ENCODE assay signal across 8 mouse cellular contexts in the genomic region with DNA sequence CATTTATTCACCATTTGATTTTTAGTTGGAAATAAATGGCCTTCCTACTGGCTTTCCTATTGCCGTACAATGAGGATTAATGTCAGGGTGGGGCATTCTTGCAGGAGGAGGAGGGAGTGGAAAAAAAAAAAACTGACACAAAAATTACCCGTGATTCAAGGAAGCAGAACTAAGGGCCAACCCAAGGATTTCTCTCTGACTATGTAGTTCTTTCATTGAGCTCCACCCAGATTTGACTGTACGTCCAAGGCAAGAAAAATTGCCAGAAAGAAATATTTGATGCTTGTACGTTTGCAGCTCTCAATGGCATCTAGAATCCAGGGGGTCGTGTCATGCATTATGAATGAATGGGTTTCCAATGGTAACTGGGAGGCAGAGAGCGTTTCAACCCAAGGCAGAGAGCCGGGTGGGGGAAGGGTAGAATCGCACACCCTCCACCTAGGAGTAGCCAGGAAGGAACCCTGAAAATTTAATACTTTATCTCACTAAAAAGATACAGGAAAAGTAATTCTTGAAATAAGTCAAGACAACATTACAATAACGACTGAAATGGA. TPM values are rescaled to one million over a fixed set of nuclear protein-coding genes. Genes with fewer than 3 reads are reported as not detected.
DNase-seq lines count a peak whose midpoint lies in the region; ATAC-seq lines count a peak whose summit lies in the region.

No protein-coding gene starts in this region.

- H3K36me3 ChIP-seq in heart, embryonic 13.5 days = no peaks in the 10 kb centered on the region
- no peaks in the 10 kb centered on the region for H3K36me3 ChIP-seq in hindbrain, embryonic 10.5 days
- H3K36me3 ChIP-seq in midbrain, embryonic 15.5 days (replicated peaks) = no peaks in the 10 kb centered on the region

- DNase-seq in heart, postnatal 36 days = no peak
- DNase-seq in cerebellum, adult 9-11 months = peak; percentile 60
- peak; percentile 61 for DNase-seq in hindbrain, embryonic 10.5 days (ENCODE audit: low spot score)
- DNase-seq in spleen, postnatal 4 days (ENCODE audit: low spot score in 2 of 2) = no peak
- DNase-seq in layer of hippocampus, postnatal 14 days (ENCODE audit: low spot score in 2 of 2) = no peak
- DNase-seq in layer of hippocampus, adult 11-12 months (ENCODE audit: low spot score) = no peak

- ATAC-seq in heart, embryonic 13.5 days (ENCODE audit: extremely low read depth, insufficient number of reproducible peaks, low FRiP score, low TSS enrichment) = no peak
- ATAC-seq in midbrain, embryonic 15.5 days (replicated peaks) = peak; percentile 82

- H3K9me3 ChIP-seq in heart, embryonic 13.5 days = no peaks in the 10 kb centered on the region
- H3K9me3 ChIP-seq in hindbrain, embryonic 10.5 days = no peaks in the 10 kb centered on the region
- no peaks in the 10 kb centered on the region for H3K9me3 ChIP-seq in midbrain, embryonic 15.5 days

- H3K9ac ChIP-seq in heart, embryonic 13.5 days = peak overlapping the region; percentile 75
- H3K9ac ChIP-seq in midbrain, embryonic 15.5 days = peak overlapping the region; percentile 63

- intact Hi-C loops in heart, postnatal 36 days (cut with DNase I) = loop anchor here (2.0 kb wide), 1 partner anchor 39 kb away; no protein-coding TSS in a partner anchor

- peak overlapping the region; percentile 77 for H3K4me2 ChIP-seq in heart, embryonic 13.5 days
- H3K4me2 ChIP-seq in midbrain, embryonic 15.5 days = peak overlapping the region; percentile 69

- H3K27ac ChIP-seq in heart, embryonic 13.5 days (replicated peaks) = no peak overlapping the region
- peak overlapping the region; percentile 93 for H3K27ac ChIP-seq in hindbrain, embryonic 10.5 days
- H3K27ac ChIP-seq in midbrain, embryonic 15.5 days = peak overlapping the region; percentile 95

- WGBS in heart, embryonic 13.5 days = 17% methylated on average over 9 of the region's 9 CpGs
- 4% methylated on average over 9 of the region's 9 CpGs for WGBS in hindbrain, embryonic 10.5 days
- WGBS in midbrain, embryonic 15.5 days = 1% methylated on average over 9 of the region's 9 CpGs

- peaks cover 28% of the 10 kb centered on the region; the same call in 1 of the 2 replicates for H3K27me3 ChIP-seq in heart, embryonic 13.5 days (replicated peaks)
- H3K27me3 ChIP-seq in hindbrain, embryonic 10.5 days (ENCODE audit: insufficient read depth, poor library complexity, severe bottlenecking) = no peaks in the 10 kb centered on the region; the same call in 1 of the 2 replicates
- no peaks in the 10 kb centered on the region for H3K27me3 ChIP-seq in midbrain, embryonic 15.5 days (replicated peaks)

- H3K4me3 ChIP-seq in heart, embryonic 13.5 days = peak overlapping the region; percentile 56
- H3K4me3 ChIP-seq in hindbrain, embryonic 10.5 days = peak overlapping the region; percentile 64
- peak overlapping the region; percentile 55 for H3K4me3 ChIP-seq in midbrain, embryonic 15.5 days

- H3K4me1 ChIP-seq in heart, embryonic 13.5 days = peaks cover 9% of the 10 kb centered on the region
- H3K4me1 ChIP-seq in hindbrain, embryonic 10.5 days (replicated peaks) = peaks cover 66% of the 10 kb centered on the region
- H3K4me1 ChIP-seq in midbrain, embryonic 15.5 days = peaks cover 56% of the 10 kb centered on the region

RNA-seq across cellular contexts. Expression of a gene that starts 45.9 kb away (rescaled TPM):
- polyA plus RNA-seq in heart, embryonic 13.5 days (2015; fragmentation: Nextera tagmentation; extraction: Ambion mirVana) = 0.24 and 0.28 TPM in 2 replicates
- total RNA-seq in heart, postnatal 36 days (2021) = not detected
- 1.5 and 1.9 TPM in 2 replicates for polyA plus RNA-seq in hindbrain, embryonic 10.5 days (2016; fragmentation: Nextera tagmentation; extraction: Ambion mirVana)
- polyA plus RNA-seq in midbrain, embryonic 15.5 days (2015; fragmentation: Nextera tagmentation; extraction: Ambion mirVana) = 2.0 and 2.5 TPM in 2 replicates
- not detected for total RNA-seq in layer of hippocampus, postnatal 14 days (2021)

Comparison
In these comparisons a context has a peak if more than half of its experiments do, and no peak if none do; other contexts are left out.
1. DNase-seq: peak in cerebellum, adult 9-11 months (single experiment) and hindbrain, embryonic 10.5 days (single experiment); none in heart, postnatal 36 days (0 of 2), spleen, postnatal 4 days (0 of 2), layer of hippocampus, postnatal 14 days (0 of 2) and layer of hippocampus, adult 11-12 months (single experiment).
2. Peak in every context shown above with its lines, with median percentiles within 50 percentile points of each other: H3K4me3 ChIP-seq.